Mouse (Mus musculus) urinary bladder, adult 2 months (tissue): ENCODE measurements around the gene Hspb7. TPM values are rescaled to one million over a fixed set of nuclear protein-coding genes. Genes with fewer than 3 reads are reported as not detected.

Experiments
- DNase-seq: peaks from one replicate; pipeline ENCODE4 v3.0.0; 2022; ENCODE audit warnings: low spot score
- polyA plus RNA-seq: library from polyadenylated mRNA; depleted of rRNA; stranded (reverse); fragments of >200 nt; gene quantifications from 2 replicates; pipeline ENCODE4 v1.2.3, GENCODE M21; 2012; rRNA removed

Hspb7 gene
- polyA plus RNA-seq, 1 experiment: 30.6 TPM

DNA sequence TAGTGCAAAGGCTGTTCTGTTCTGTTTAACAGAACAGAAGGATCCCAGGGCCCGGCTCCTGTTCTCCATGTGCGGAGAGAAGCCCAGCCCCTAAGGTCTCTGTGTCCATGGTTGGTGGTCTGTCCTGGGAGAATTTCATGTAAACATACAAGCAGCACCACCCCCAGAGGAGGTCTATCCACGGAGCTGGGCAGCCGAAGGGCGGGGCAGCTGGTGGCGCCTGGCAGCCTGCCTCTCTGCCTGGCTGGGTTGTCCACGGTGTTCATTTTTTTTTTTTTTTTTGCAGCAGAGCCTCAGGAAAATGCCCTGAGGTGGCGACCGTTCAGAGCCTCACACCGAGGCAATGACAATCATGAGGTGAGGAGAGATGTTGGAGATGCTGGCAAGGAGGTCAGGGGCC is 48.0 kb downstream of the Hspb7 start:
- DNase-seq: peak; percentile 28

DNA sequence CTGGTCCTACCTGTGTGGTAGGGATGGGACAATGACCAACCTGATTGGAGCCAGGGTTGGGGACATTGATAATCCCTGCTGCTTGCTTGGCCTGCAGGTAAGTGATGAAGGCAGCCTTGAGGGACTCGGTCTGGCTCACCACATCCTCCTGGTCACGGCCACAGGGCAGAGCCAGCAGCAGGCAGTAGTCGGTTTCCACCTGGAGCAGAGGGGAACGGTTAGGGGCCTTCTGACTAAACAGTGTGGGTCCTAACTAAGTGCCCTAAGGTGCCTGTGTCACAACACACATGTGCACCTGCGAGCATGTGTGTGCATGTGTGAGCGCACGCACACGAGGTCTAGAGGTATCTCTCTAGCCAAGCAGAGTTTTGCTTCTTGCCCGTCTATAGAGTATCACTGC is 48.8 kb downstream of the Hspb7 start:
- no peak for DNase-seq

DNA sequence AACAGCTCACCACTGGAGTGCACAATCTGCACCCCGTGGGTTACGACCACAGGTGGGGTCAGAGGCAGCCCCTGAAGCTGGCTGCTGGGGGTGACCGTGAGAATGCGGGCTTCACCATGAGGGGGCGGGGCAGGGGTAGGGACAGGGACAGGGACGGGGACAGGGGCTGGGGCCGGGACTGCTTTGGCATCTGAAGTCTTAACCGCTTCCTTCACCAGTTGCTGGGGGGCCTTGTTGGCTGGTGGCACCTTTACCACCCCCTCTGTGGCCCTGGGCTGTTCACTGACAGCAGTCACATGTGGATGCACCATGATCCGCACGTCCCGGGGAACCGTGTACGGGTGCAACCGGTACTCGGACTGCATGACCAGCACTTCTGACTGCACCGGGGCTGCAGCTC is 50.9 kb downstream of the Hspb7 start:
- no peak for DNase-seq

DNA sequence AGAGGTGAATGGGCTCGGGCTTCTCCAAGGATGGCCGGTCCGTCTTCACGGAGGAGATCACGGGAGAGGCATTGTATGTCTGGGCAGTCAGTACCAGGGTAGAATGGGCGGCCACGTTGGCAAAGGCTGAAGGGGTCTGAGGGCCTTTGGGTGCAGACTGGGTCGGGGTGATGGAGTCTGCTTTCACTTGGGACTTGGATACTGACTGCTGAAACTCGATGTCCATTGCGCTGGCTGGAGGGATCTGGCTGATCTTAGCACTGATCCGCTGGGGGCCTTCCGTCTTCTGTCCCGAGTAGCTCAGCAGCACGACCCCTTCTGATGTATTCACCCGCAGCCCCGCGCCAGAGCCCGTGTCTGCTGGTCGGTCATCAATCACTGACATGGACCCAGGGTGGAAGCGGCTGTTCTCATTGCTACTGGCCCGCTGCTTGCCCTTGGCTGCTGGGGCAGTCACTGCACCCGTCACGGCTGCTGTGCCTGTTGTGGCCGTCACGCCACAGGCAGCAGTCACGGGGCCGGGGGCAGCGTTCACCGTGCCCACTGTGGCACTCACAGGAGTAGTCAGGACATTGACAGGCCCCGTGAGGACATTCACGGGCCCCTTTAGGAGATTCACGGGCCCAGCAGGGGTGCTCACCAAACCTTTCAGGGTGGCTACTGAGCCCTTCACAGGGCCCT is 52.2 kb downstream of the Hspb7 start:
- no peak for DNase-seq

DNA sequence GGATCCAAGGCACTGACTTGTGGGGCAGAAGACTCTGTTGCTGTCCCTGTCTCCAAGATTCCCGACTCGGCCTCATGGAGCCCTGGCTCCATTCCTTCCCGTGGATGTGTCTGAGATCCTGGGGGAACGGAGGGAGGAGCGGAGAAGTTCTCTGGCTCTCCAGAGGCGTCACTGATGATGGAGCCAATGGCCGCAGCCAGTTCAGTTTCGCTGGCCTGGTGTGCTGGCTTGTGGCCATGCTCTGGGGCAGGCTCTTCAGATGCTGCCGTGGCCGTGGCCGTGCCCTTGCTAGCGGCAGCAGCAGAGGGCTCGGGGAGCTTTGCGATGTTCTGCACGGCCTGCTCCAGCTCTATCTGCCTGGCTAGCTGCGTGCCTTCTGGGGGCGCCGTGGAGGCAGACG is 53.9 kb downstream of the Hspb7 start:
- DNase-seq: no peak

Other genes starting within 250 kb of the Hspb7 start
- 2.4 and 2.6 TPM in 2 replicates for gene Rsg1, start 206.8 kb upstream of the Hspb7 start, polyA plus RNA-seq
- 8.3 and 13.5 TPM in 2 replicates for gene Arhgef19, start 181.3 kb upstream of the Hspb7 start, polyA plus RNA-seq
- 20.2 and 25.6 TPM in 2 replicates for gene Epha2, start 119.5 kb upstream of the Hspb7 start, polyA plus RNA-seq
- gene Fam131c, start 52.6 kb upstream of the Hspb7 start, polyA plus RNA-seq: 0.28 and 0.66 TPM in 2 replicates
- gene Clcnka, start 22.1 kb upstream of the Hspb7 start, polyA plus RNA-seq: not detected in 2 replicates
- gene Clcnkb, start 4.8 kb upstream of the Hspb7 start, polyA plus RNA-seq: 0.30 TPM in 1 of 2 replicates, not detected in the other
- gene Srarp, start 15.3 kb downstream of the Hspb7 start, polyA plus RNA-seq: 0.81 and 0.85 TPM in 2 replicates
- gene Zbtb17, start 23.9 kb downstream of the Hspb7 start, polyA plus RNA-seq: 23.4 and 26.3 TPM in 2 replicates
- 3.5 and 10.7 TPM in 2 replicates for gene Spen, start 117.8 kb downstream of the Hspb7 start, polyA plus RNA-seq
- 95.1 and 129 TPM in 2 replicates for gene Fblim1, start 185.3 kb downstream of the Hspb7 start, polyA plus RNA-seq
- 0.87 and 0.94 TPM in 2 replicates for gene Tmem82, start 197.9 kb downstream of the Hspb7 start, polyA plus RNA-seq
- 0.10 and 0.14 TPM in 2 replicates for gene Slc25a34, start 203.0 kb downstream of the Hspb7 start, polyA plus RNA-seq
- 31.5 and 32.0 TPM in 2 replicates for gene Plekhm2, start 244.1 kb downstream of the Hspb7 start, polyA plus RNA-seq